Mouse (Mus musculus): ENCODE results near the gene Nfib.

DNA sequence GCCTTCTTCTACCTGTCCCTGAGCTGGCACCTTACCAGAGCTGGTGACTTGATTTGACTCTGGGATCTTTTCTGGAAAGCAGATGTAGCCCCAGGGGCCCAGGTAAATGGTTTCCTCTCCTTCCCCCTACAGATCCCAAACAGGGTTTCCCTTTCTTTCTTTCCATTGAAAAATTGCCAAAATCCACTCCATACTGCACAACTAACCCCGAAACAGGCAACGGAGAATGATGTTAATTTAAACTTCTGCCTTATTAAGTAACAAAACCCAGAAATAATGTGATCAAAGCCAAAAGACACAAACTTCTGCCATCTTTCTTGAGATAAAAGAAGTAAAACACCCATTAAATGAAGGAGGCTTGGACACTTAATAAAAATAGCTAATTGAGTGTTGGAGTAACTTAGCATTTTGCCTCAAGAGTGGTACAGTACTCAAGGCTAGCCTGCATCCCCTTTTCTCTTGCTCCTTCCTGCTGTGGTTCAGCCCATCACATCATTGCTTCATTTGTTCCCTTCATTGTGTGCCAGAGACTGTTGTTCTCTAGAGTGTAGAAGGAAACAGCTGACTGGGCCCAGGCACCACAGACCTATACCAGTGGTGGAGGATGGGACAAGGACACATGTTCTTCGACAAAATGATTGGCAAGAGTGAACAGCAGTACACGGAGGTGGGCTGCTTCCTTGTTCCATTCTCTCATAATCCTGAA, 432.3 kb downstream of the Nfib start:
- no peak for TF ChIP-seq CTCF (IDR thresholded peaks at IDR 0.05)
- TF ChIP-seq EP300 (IDR thresholded peaks at IDR 0.05), result peak; percentile 53

All from lung, postnatal 0 days (tissue).